Mouse (Mus musculus) gastrocnemius, adult 8-10 months (tissue): Measurements from ENCODE around the gene Cacfd1. TPM values are rescaled to one million over a fixed set of nuclear protein-coding genes. Genes with fewer than 3 reads are reported as not detected.
A peak's percentile ranks its signal among the peaks of the same experiment; 100 is the strongest.

Experiments used
- DNase-seq, 2 experiments: peaks; one replicate each; pipeline ENCODE4 v3.0.0; 2022; ENCODE audit warnings: low spot score in 2 of 2
- total RNA-seq, 4 experiments: library from RNA; stranded (reverse); gene quantifications; 2 replicates each; pipeline ENCODE4 v1.2.4; 2022

Gene Cacfd1
- total RNA-seq, 4 experiments from 2014 or later, result 38.2 to 45.6 (median 39.4) TPM

- DNase-seq, result no peak
Observed at GRCm38 (mm10) chr2:27026857-27027617, 17.3 kb downstream of the Cacfd1 start.

GRCm38 (mm10) chr2:27027618-27028436, 18.1 kb downstream of the Cacfd1 start, which contains the start of gene Slc2a6:
Gene Slc2a6 (minus strand): TSS chr2:27027998.
- DNase-seq, result peak; percentile 57 to 76

GRCm38 (mm10) chr2:27028437-27029015, 18.8 kb downstream of the Cacfd1 start:
- no peak for DNase-seq

- DNase-seq, result no peak
Observed at GRCm38 (mm10) chr2:27032361-27032760, 22.6 kb downstream of the Cacfd1 start.

- DNase-seq, result no peak
Observed at GRCm38 (mm10) chr2:27036003-27036402, 26.3 kb downstream of the Cacfd1 start.

- no peak for DNase-seq
Observed at GRCm38 (mm10) chr2:27037008-27037407, 27.3 kb downstream of the Cacfd1 start.

- DNase-seq, result no peak
Observed at GRCm38 (mm10) chr2:27038596-27038995, 28.9 kb downstream of the Cacfd1 start.

- no peak for DNase-seq
Observed at GRCm38 (mm10) chr2:27039286-27039685, 29.6 kb downstream of the Cacfd1 start.

- DNase-seq, result no peak
Observed at GRCm38 (mm10) chr2:27042131-27042844, 32.6 kb downstream of the Cacfd1 start.

- peak; percentile 73 to 79 for DNase-seq
Observed at GRCm38 (mm10) chr2:27043461-27043860, 33.7 kb downstream of the Cacfd1 start.

- DNase-seq, result peak in 1 of 2 experiments; percentile 42
Observed at GRCm38 (mm10) chr2:27044166-27044565, 34.4 kb downstream of the Cacfd1 start.

GRCm38 (mm10) chr2:27044641-27045040, 34.9 kb downstream of the Cacfd1 start:
- no peak for DNase-seq

GRCm38 (mm10) chr2:27045979-27046770, 36.4 kb downstream of the Cacfd1 start:
- DNase-seq, result peak; percentile 46 to 60

- no peak for DNase-seq
Observed at GRCm38 (mm10) chr2:27049408-27049807, 39.7 kb downstream of the Cacfd1 start.

- DNase-seq, result no peak
Observed at GRCm38 (mm10) chr2:27058251-27058650, 48.5 kb downstream of the Cacfd1 start.

GRCm38 (mm10) chr2:27058751-27059150, 49.0 kb downstream of the Cacfd1 start:
- no peak for DNase-seq

- DNase-seq, result no peak
Observed at GRCm38 (mm10) chr2:27059187-27059586, 49.5 kb downstream of the Cacfd1 start.

- DNase-seq, result no peak
Observed at GRCm38 (mm10) chr2:27067124-27067523, 57.4 kb downstream of the Cacfd1 start.

GRCm38 (mm10) chr2:27067996-27068395, 58.3 kb downstream of the Cacfd1 start:
- no peak for DNase-seq

GRCm38 (mm10) chr2:27069646-27070045, 59.9 kb downstream of the Cacfd1 start:
- DNase-seq, result no peak
